Mouse (Mus musculus): ENCODE measurements around the gene Prr15. TPM values are rescaled to one million over a fixed set of nuclear protein-coding genes. Genes with fewer than 3 reads are reported as not detected.

Gene Prr15
- polyA plus RNA-seq, 1 experiment from 2014 or later, result 1.0 TPM

DNA sequence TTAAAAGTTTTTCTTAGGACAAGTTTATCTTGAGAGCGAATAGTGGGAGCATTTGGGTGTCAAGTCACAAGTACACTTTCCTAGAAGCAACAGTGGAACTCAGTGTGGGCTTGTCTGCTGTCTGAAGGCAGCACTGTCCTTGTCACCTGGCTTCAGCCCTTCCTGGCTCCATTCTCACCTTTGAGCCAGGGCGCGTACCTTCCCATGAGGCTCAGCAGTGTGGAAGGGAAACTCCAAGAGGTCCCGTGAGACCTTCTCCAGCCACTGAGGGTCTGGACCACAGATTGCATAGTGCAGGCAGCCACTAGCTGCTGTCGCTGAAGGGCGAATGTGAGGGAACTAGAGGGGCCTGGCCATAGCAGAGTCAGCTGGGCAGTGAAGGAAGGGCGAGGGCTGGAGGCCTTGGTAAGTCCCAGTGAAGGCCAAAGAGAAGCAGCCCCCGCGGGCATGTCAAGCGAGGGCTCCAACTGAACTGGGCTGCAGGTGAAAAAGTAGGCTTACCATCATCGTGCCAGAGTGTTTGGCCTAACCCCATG, 7.5 kb downstream of the Prr15 start:
- peaks cover 16% of the 10 kb centered on the region for H3K4me1 ChIP-seq
- 56% methylated on average over 11 of the region's 11 CpGs for WGBS
- no peaks in the 10 kb centered on the region for H3K9me3 ChIP-seq (replicated peaks)
- ATAC-seq (ENCODE audit: low FRiP score), result no peak
- no peak overlapping the region for H3K9ac ChIP-seq (replicated peaks)
- H3K4me2 ChIP-seq, result no peak overlapping the region
- no peak overlapping the region for H3K27ac ChIP-seq (replicated peaks)
- peaks cover 27% of the 10 kb centered on the region for H3K27me3 ChIP-seq (replicated peaks)
- H3K36me3 ChIP-seq, result no peaks in the 10 kb centered on the region
- H3K4me3 ChIP-seq (replicated peaks), result no peak overlapping the region

DNA sequence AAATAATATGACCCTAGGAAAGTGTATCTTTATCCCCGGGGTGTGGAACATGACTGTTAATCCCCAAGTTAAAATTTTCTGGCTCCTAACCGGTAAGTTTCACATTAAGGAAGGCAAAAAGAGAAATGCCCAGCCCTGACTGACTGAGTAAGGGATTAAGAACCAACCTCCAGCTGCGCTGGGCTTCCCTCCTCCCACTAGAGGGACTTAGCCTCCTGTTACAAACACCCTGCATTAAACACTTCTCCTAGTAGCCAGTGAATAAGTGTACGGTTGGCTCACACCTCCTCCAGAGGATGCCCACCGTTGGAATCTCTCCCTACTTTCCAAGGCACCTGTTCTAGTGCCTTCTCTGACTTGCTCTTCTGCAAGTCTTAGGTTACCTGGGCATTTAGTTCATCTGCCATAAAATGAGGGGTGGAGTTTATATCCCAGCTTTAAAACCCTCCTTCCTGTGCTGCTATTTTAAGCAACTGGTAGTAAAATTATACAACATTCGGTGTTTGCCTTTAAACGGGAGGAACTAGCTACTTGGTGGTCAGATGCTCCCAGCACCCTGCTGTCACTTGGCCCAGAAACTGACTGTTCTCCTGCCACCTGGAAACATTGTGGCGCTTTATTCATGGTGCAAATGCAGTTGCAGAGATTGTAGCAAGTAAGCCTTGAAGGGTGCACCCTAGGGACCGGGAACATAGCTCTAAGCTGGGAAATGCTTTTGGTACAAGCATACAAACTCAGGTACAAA, 8.2 kb downstream of the Prr15 start:
- no peak overlapping the region for H3K9ac ChIP-seq (replicated peaks)
- 32% methylated on average over 9 of the region's 9 CpGs for WGBS
- H3K36me3 ChIP-seq, result no peaks in the 10 kb centered on the region
- peaks cover 15% of the 10 kb centered on the region for H3K4me1 ChIP-seq
- no peak for ATAC-seq (ENCODE audit: low FRiP score)
- H3K9me3 ChIP-seq (replicated peaks), result no peaks in the 10 kb centered on the region
- H3K27me3 ChIP-seq (replicated peaks), result peaks cover 21% of the 10 kb centered on the region
- no peak overlapping the region for H3K4me3 ChIP-seq (replicated peaks)
- no peak overlapping the region for H3K27ac ChIP-seq (replicated peaks)
- no peak overlapping the region for H3K4me2 ChIP-seq

DNA sequence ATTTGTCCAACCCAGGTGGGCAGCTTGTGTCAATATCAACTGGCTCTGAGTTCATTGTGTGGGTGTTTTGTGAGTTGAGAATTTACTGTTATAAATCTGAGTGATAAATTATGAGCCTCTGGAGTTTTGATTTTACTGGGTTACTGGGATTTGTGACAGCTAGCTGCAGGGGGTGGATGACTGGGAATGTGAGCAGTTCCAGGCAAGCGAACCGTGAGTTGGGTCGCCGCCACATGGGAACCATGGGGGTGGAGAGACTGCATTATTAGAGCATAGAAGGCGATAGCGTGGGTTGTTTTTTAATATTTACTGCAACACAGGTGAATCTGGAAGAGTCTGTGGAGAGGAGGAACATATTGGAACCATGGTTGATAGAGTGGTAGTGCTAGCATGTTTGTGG, 11.7 kb downstream of the Prr15 start:
- H3K27ac ChIP-seq (replicated peaks), result no peak overlapping the region
- ATAC-seq (ENCODE audit: low FRiP score), result no peak
- 0 out of 2 replicates have a peak, but pooled peaks cover 4% of the 10 kb centered on the region for H3K27me3 ChIP-seq (replicated peaks)
- peaks cover 8% of the 10 kb centered on the region for H3K4me1 ChIP-seq
- H3K4me3 ChIP-seq (replicated peaks), result no peak overlapping the region
- H3K4me2 ChIP-seq, result no peak overlapping the region
- no peaks in the 10 kb centered on the region for H3K9me3 ChIP-seq (replicated peaks)
- H3K9ac ChIP-seq (replicated peaks), result no peak overlapping the region
- WGBS, result 57% methylated on average over 6 of the region's 6 CpGs
- H3K36me3 ChIP-seq, result no peaks in the 10 kb centered on the region

DNA sequence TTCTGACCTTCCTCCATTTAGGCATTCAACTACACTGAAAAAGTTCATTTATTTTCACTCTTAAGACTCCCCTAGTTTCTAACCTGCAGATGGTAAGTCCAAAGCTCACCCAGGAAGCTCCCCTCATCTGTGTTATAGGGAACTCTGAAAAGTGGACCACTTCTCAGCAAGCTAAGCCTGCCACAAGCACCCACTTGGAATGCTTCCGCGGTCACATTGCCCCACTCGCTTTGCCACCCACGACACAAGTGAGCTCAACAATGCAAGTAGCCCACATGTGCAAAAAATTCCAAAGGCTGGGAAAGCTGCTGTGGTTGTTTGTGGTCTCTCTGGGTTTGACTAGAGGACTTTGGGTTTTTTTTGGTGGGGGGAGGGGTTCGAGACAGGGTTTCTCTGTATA, 15.5 kb downstream of the Prr15 start:
- H3K36me3 ChIP-seq, result no peaks in the 10 kb centered on the region
- H3K9ac ChIP-seq (replicated peaks), result no peak overlapping the region
- H3K9me3 ChIP-seq (replicated peaks), result no peaks in the 10 kb centered on the region
- H3K4me3 ChIP-seq (replicated peaks), result no peak overlapping the region
- WGBS, result 94% methylated on average over 5 of the region's 5 CpGs
- no peak for ATAC-seq (ENCODE audit: low FRiP score)
- no peaks in the 10 kb centered on the region for H3K4me1 ChIP-seq
- H3K27ac ChIP-seq (replicated peaks), result no peak overlapping the region
- H3K4me2 ChIP-seq, result no peak overlapping the region
- no peaks in the 10 kb centered on the region for H3K27me3 ChIP-seq (replicated peaks)

DNA sequence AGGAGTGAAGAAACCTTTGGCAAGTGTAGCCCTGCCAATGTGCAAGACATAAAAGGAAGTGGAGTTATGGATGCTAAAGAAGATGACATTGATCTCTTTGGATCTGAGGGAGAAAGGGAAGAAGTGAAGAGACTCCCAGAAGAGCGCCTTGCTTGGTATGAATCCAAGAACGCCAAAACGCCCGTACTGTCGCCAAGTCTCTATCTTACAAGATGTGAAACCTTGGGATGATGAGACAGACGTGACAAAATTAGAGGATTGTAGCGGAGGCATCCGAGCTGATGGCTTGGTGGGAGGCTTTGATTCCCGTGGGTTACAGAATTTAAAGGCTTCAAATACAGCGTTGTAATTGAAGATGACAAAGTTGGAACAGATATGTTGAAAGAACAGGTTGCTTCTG, 16.6 kb downstream of the Prr15 start:
- H3K27me3 ChIP-seq (replicated peaks), result no peaks in the 10 kb centered on the region
- H3K36me3 ChIP-seq, result no peaks in the 10 kb centered on the region
- no peak for ATAC-seq (ENCODE audit: low FRiP score)
- no peak overlapping the region for H3K4me2 ChIP-seq
- H3K4me3 ChIP-seq (replicated peaks), result no peak overlapping the region
- H3K4me1 ChIP-seq, result no peaks in the 10 kb centered on the region
- H3K27ac ChIP-seq (replicated peaks), result no peak overlapping the region
- H3K9me3 ChIP-seq (replicated peaks), result no peaks in the 10 kb centered on the region
- no peak overlapping the region for H3K9ac ChIP-seq (replicated peaks)
- 90% methylated on average over 10 of the region's 10 CpGs for WGBS

DNA sequence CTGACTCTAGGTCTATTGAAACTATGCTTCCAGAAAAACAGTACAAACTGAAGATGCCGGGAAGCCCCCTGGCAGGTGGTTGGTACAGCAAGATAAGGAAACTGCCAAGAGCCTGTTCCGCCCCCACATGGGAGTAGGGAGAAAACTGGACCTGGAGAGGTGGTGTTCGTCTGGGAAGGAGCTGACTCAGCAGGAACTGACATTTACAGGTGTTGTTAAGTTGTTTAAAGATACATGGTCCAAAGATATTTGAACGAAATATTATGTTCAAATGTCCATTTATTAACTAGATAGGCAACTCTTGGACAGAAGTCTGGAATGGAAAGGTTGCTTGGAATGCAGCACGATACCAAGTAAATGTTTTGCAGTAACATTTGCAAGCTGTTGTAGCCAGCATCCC, 26.2 kb downstream of the Prr15 start:
- 83% methylated on average over 5 of the region's 5 CpGs for WGBS
- no peaks in the 10 kb centered on the region for H3K27me3 ChIP-seq (replicated peaks)
- no peak overlapping the region for H3K9ac ChIP-seq (replicated peaks)
- H3K9me3 ChIP-seq (replicated peaks), result no peaks in the 10 kb centered on the region
- H3K4me1 ChIP-seq, result no peaks in the 10 kb centered on the region
- ATAC-seq (ENCODE audit: low FRiP score), result no peak
- H3K36me3 ChIP-seq, result no peaks in the 10 kb centered on the region
- H3K27ac ChIP-seq (replicated peaks), result no peak overlapping the region
- H3K4me2 ChIP-seq, result no peak overlapping the region
- no peak overlapping the region for H3K4me3 ChIP-seq (replicated peaks)

DNA sequence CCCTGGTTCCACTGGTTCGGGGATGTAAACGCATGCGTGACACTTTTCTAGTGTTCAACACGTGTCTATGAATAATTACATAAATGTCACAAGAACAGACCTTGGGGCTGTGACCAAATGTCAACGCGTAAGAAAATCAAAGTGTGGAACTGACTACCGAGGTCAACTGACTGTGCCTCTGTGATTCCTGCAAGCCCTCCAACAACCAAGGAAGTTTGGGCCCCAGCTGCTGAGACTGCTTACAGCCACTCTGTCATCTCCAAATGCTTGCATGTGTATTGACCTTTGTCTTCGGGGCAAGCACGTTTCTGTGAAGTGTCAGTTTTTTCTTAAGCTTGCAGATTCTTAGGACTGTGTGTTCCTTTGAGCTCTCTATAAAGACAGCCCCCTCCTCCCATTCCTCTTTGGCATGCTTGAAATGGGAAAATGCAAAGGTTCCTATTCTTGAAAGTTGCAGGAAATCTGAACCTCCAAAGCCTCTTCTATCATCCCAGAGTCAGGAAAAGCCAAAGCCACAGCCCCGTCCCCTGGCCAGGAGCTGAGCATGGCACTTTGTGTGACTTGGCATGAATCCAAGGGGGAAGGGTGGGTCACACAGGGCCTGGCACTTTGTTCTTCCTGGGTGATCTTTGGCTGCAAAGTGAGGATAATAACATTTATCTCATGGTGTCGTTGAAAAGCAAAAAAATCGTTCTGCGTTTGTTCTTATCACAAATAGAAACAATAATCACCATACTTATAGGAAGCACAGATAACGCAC, 27.5 kb downstream of the Prr15 start:
- H3K27ac ChIP-seq (replicated peaks), result no peak overlapping the region
- 68% methylated on average over 14 of the region's 14 CpGs for WGBS
- no peaks in the 10 kb centered on the region for H3K27me3 ChIP-seq (replicated peaks)
- no peak overlapping the region for H3K4me3 ChIP-seq (replicated peaks)
- no peak for ATAC-seq (ENCODE audit: low FRiP score)
- no peak overlapping the region for H3K9ac ChIP-seq (replicated peaks)
- no peaks in the 10 kb centered on the region for H3K4me1 ChIP-seq
- H3K36me3 ChIP-seq, result no peaks in the 10 kb centered on the region
- no peak overlapping the region for H3K4me2 ChIP-seq
- H3K9me3 ChIP-seq (replicated peaks), result no peaks in the 10 kb centered on the region

DNA sequence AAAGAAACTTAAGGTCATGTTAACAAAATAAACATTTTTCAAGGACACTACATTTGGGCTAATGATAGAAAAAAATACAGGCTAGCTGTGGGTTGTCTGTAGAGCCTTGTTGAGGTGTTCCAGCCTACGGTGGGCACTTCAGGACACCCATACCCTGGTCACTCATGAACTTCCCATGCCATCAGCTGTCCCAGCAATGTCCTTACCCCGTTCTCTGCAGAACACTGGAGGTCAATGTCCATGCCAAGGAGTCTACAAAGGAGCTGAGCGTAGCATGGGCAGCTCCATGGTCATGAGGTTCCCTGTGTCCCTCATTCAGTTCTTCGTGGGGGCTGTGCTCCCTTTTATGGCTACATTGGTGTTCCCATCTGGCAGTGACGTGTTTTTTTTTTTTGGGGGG, 28.1 kb downstream of the Prr15 start:
- no peaks in the 10 kb centered on the region for H3K9me3 ChIP-seq (replicated peaks)
- WGBS, result 91% methylated on average over 5 of the region's 5 CpGs

DNA sequence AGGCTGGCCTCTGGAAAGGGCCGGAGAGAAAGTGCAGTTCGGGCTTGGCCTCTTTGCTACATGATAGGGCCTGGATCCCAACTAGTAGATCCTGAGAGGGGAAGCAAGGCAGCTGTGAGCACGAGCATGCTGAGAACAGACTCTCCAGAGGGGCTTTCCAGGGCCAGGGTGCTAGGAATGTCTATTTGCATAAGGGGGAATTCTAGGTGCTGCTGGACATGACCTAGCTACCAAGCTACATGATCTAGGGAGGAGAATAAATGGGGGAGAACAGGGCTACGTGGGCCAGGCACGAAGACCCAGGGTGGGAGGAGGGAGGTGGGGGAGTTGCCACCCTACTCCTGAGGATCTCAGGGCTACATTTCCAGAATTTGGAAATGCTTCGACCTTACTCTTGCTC, 30.0 kb downstream of the Prr15 start:
- Histone ChIP-seq H3K4me1 (no peaks in the 10 kb centered on the region), H3K4me2 (no peak overlapping the region), H3K36me3 (no peaks in the 10 kb centered on the region), H3K9me3 (replicated peaks) (no peaks in the 10 kb centered on the region), H3K27ac (replicated peaks) (no peak overlapping the region), H3K9ac (replicated peaks) (no peak overlapping the region), H3K4me3 (replicated peaks) (no peak overlapping the region), H3K27me3 (replicated peaks) (no peaks in the 10 kb centered on the region)
- no peak for ATAC-seq (ENCODE audit: low FRiP score)
- 90% methylated on average over 6 of the region's 6 CpGs for WGBS

More for the DNA sequence above, 28.1 kb downstream of the Prr15 start:
- no peak overlapping the region for H3K9ac ChIP-seq (replicated peaks)
- H3K4me1 ChIP-seq, result no peaks in the 10 kb centered on the region
- H3K27ac ChIP-seq (replicated peaks), result no peak overlapping the region
- no peak overlapping the region for H3K4me3 ChIP-seq (replicated peaks)
- H3K36me3 ChIP-seq, result no peaks in the 10 kb centered on the region
- no peak overlapping the region for H3K4me2 ChIP-seq
- H3K27me3 ChIP-seq (replicated peaks), result no peaks in the 10 kb centered on the region
- no peak for ATAC-seq (ENCODE audit: low FRiP score)

DNA sequence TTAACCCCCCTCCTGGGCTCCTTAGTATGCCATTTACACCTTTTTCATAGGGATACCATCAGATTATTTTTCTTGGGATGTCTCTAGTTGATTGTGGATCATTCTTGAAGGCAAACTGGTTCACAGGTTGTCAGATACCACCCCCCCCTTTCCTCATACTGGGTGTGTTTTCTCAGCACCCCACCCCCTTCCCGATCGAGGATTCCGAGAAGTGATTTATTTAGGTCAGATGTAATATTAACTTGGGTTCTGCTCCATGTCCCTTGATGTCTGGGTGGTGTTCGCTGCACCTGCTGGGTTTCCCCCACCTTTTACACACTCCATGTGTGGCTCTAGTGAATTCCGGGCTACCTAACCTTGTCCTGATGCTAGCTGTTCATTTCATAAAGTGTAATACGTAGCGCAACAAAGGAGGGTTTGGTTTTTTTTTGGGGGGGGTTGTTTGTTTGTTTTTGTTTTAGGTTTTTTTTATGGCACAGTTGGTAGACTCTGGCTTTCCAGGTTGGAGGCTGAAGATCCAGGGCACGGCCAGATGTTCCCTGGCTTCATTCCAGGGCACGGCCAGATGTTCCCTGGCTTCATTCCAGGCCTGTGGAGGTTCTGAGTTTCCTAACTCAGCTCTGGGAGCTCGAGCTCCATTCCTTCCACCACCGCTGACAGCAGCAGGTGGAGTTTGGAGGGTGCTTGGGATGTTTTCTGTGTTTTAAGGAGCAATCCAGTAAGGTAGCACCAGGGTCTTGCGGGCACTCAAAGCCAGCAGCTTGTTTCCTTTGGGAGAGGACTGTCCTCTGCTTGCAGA, 37.1 kb downstream of the Prr15 start:
- no peaks in the 10 kb centered on the region for H3K36me3 ChIP-seq
- no peaks in the 10 kb centered on the region for H3K9me3 ChIP-seq (replicated peaks)
- H3K4me3 ChIP-seq (replicated peaks), result no peak overlapping the region
- no peak for ATAC-seq (ENCODE audit: low FRiP score)
- no peaks in the 10 kb centered on the region for H3K27me3 ChIP-seq (replicated peaks)
- no peak overlapping the region for H3K27ac ChIP-seq (replicated peaks)
- H3K4me1 ChIP-seq, result 0 out of 2 replicates have a peak, but pooled peaks cover 4% of the 10 kb centered on the region
- H3K4me2 ChIP-seq, result no peak overlapping the region
- no peak overlapping the region for H3K9ac ChIP-seq (replicated peaks)
- WGBS, result 82% methylated on average over 12 of the region's 12 CpGs

DNA sequence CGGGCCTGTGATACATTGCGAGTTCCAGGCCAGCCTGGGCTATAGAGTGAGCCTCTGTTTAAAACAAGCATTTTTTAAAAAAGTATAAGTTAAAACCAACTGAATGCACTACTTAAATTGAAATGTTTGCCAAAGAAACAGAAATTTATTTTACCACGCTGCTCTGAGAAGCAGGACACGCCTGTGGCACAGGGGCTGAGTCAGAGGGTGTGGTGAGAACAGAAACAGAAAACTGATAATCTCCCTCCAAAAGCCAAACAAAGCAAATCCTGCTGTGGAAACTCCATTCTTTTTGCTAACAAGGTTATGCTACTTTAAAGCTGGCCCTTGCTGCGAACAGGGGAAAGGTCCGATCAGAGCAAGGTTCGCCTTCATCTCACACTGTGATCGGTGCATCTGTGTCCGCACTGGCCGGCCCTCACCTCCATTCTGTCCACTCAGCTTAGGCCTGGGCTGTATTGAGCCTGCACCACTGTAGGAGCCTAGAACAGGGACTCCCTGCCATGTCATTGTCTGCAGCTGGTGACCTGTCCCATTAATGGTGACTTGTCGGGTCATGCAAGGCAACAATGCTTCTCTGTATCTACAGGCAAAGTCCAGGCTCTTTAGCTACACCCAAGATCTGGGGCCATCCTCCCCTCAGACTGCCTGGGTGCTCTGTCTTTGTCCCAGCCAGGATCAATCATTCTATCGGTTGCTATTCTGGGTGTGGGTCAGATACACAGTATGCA, 38.9 kb downstream of the Prr15 start:
- H3K36me3 ChIP-seq, result no peaks in the 10 kb centered on the region
- WGBS, result 61% methylated on average over 12 of the region's 12 CpGs
- H3K27ac ChIP-seq (replicated peaks), result no peak overlapping the region
- H3K4me2 ChIP-seq, result no peak overlapping the region
- H3K9ac ChIP-seq (replicated peaks), result no peak overlapping the region
- no peak for ATAC-seq (ENCODE audit: low FRiP score)
- H3K4me3 ChIP-seq (replicated peaks), result no peak overlapping the region
- H3K9me3 ChIP-seq (replicated peaks), result no peaks in the 10 kb centered on the region
- 0 out of 2 replicates have a peak, but pooled peaks cover 6% of the 10 kb centered on the region for H3K4me1 ChIP-seq
- no peaks in the 10 kb centered on the region for H3K27me3 ChIP-seq (replicated peaks)
